Mouse (Mus musculus): Measurements from ENCODE around the gene Lrrk1.

Lrrk1 gene

DNA sequence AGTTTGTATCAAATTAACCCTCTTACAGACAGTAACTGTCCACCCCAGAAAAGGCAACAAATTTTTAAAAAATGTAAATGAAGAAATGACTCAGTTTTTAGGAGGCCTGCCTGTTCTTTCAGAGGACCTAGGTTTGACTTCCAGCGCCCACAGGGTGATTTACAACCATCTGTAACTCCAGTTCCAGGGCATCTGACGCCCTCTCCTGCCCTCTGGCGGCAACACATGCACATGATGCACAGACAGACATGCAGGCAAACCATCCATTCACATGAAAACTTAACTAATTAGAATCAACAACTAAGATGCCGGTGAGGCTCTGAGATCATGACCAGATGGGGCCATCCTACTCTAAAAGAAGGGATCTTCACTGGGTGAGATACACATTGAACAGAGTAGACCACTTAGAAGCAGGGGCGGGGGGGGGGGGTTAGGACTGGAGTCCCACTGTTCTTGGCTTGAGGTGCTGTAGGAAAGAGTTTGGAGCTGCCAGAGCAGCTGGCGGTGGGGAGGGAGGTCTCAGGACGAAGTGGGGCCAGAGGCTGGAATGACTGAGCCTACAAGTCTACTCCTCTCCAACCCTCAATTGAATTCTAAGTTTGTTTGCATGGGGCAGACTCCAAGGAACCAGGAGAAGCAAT lies 206.0 kb downstream of the Lrrk1 start:
- no peak for DNase-seq

DNA sequence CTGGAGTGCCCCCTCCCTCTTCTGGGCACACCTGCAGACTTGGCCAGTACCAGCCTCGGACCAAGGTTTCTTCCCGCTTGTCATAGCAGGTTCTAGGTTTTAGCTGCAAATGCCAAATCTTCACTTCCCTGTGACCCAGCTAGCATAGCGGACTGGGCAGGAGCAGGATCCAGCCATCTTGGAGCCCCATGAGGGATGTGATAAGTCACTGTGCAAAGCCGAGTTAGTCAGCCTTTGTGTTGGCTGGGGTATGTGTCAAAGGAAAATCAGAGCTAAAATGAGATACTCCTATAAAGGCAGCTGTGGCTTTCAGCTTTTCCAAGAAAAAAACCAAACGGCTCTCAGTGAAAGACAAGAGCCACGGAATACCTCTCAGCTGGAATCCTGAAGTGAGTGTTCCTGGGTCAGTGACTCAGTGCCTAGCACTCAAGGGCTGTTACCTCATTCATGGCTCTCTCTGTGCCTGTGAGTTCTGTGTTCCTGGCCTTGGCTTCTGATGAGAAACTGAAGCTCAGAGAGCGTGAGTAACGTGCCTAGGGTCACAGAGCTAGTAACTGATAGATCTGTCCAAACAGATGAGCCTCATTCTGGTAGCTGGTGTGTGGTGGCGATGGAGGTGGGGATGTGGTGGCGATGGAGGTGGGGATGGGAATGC lies 207.3 kb downstream of the Lrrk1 start:
- DNase-seq: no peak

DNA sequence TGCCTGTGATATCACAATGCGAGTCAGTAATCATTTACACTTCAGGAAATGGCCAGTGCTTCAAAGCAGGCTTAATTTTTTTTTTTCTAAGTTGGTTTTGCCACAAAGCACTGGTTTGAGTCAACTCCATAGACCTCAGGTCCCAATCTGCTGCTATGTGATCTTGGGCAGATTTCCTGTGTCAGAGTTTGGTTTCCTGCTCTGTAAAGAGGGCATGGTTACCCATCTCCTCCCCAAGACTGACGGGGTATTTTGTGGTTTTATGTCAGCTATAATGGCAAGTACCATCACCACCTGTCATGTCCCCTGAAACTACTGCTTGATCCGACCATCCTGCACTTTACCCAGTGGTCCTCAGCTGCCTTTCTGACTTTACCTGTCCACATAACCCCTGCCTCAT lies 207.9 kb downstream of the Lrrk1 start:
- DNase-seq: no peak

DNA sequence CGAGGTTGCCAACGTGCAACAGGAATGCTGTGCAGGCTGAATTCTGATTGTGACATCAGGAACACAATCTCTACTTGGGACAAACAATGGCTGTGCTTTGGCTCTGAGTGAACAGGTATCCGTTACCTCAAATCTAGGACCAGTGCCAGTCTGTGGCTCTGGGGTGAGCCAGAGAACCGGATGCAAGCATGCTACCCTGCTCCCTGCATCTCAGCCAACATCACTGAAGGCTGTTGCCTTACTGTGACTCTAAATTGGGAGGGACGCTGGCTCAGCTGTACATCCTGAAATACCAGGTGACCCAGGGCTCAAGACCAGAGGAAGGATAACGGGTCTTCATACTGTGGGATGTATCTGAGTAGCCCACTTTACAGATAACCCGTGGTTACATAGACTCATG lies 208.4 kb downstream of the Lrrk1 start:
- no peak for DNase-seq

DNA sequence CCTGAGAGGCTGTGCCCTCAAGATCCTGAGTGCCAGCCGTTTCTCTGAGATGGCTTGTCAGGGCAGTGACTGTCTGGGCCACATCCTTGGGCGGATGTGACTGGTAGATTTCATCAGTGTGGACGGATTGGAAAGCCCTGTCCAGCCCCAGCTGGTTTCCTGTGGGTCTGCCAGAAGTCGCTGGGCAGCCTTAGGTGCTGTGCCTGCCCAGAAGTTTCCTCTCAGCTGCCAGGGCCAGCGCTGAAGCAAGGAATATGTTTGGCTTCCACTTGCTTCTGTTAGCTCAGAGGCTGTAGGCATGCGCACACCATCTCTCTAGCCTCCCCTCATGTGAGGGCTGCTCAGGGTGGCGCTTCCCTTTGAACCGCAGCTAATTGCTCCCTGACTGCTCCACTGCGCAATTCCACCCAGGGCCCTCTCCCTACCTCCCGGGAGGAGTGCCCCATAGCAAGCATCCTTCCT lies 209.0 kb downstream of the Lrrk1 start:
- no peak for DNase-seq

DNA sequence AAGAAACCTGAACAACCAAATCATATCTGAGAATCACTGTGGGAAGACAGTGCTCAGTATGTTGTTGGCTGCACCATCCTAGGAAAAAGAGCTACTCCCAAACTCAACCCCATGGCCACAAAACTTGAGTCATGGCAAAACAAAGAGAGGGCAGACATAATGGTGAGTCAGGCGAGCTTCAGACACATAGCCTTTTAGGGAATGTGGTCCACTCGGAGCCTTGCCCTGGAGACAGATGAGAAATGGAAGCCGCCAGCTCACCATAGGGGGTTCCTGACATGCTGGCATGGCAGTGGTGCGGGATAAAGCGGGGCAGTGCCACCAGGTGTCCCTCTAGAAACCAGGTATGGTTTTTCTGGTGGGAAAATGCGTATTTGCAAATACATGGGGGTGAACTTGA lies 210.0 kb downstream of the Lrrk1 start:
- no peak for DNase-seq

- DNase-seq: no peak
These were observed 211.2 kb downstream of the Lrrk1 start for GRCm38 (mm10) chr7:66176929-66177328.

Data from cerebellum, adult 8-10 months (tissue).